Mouse (Mus musculus): Measurements from ENCODE around the gene Spata16.

DNA sequence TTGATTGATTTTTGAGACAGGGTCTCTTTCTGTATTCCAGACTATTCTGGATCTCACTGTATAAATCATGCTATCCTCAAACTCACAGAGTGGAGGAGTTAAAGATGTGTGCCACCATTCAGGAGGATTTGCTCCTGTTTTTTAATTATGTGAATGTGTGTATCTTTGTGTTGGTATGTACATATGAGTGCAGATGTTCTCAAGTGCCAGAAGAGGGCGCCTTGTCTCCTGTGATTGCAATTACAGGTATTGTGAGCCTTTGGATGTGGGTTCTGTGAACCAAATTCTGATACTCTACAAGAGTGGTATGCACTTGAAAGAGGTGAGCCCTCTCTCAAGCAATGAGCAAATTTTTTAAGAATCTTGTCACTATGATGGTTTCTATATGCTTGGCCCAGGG, 369.4 kb downstream of the Spata16 start:
- no peak for TF ChIP-seq CTCF (IDR thresholded peaks at IDR 0.05; ENCODE audit: low read depth)
- TF ChIP-seq EP300 (IDR thresholded peaks at IDR 0.05; ENCODE audit: low read depth): no peak

Measured in liver, embryonic 14.5 days (tissue).